Mouse (Mus musculus) heart, adult 2 months (tissue): ENCODE measurements around the gene Snd1. TPM values are rescaled to one million over a fixed set of nuclear protein-coding genes. Genes with fewer than 3 reads are reported as not detected.

Experiments
- DNase-seq, 2 experiments: peaks; one replicate each; pipeline ENCODE4 v3.0.0; 2021
- H3K27ac ChIP-seq: fragments of 200-600 bp; 2 replicates; pipeline ENCODE4 v1.8.1; 2022
- H3K27me3 ChIP-seq: fragments of 200-500 bp; 2 replicates; pipeline ENCODE4 v1.6.1; 2012; ENCODE audit warnings: mild to moderate bottlenecking, low read length, inconsistent platforms, mixed read lengths; ENCODE audit not compliant: control insufficient read depth, insufficient read depth
- H3K36me3 ChIP-seq: fragments of 200-500 bp; 2 replicates; pipeline ENCODE4 v1.6.1; 2012; ENCODE audit warnings: low read length, inconsistent platforms; ENCODE audit not compliant: control insufficient read depth, insufficient read depth
- H3K4me1 ChIP-seq: fragments of 200-500 bp; 2 replicates; pipeline ENCODE4 v1.6.1; 2011; ENCODE audit warnings: low read length; ENCODE audit not compliant: control insufficient read depth, insufficient read depth
- H3K4me3 ChIP-seq: fragments of 200-600 bp; 2 replicates; pipeline ENCODE4 v1.8.1; 2022
- H3K79me2 ChIP-seq: fragments of 200-500 bp; replicated peaks from 2 replicates; pipeline ENCODE4 v1.6.1; 2012; ENCODE audit warnings: mild to moderate bottlenecking, inconsistent platforms, low read length, moderate library complexity, mixed read lengths; ENCODE audit not compliant: control insufficient read depth, insufficient read depth
- H3K9ac ChIP-seq: fragments of 200-500 bp; 2 replicates; pipeline ENCODE4 v1.6.1; 2012; ENCODE audit warnings: low read depth, mild to moderate bottlenecking, control low read depth, inconsistent platforms, low read length, mixed read lengths
- CTCF ChIP-seq: fragments of 200-600 bp; IDR thresholded peaks from 2 replicates; pipeline ENCODE4 v1.8.1; 2022; ENCODE audit warnings: antibody characterized with exemption, mild to moderate bottlenecking, moderate library complexity
- EP300 ChIP-seq: fragments of 200-500 bp; IDR thresholded peaks from 2 replicates; pipeline ENCODE4 v1.6.1; 2011; ENCODE audit warnings: low read depth, low read length, control low read depth; ENCODE audit not compliant: insufficient read depth
- POLR2A ChIP-seq: fragments of 200-500 bp; IDR thresholded peaks from 2 replicates; pipeline ENCODE4 v1.6.1; 2011; ENCODE audit warnings: mild to moderate bottlenecking, low read depth, low read length, control low read depth; ENCODE audit not compliant: insufficient read depth
- WGBS: fragments of 180-500 bp; shearing (Covaris S2); methylation state at CpG from one replicate; pipeline ENCODE4 v1.1.7; 2018; 5-methylcytosine and 5-hydroxymethylcytosine counted together
- intact Hi-C: fragments of 180-260 bp; cut with DNase I; formaldehyde crosslinking; loops from one replicate; pipeline ENCODE4 v1.15.1; 2025
- polyA plus RNA-seq: library from polyadenylated mRNA; depleted of rRNA; stranded (reverse); fragments of >200 nt; gene quantifications from 2 replicates; pipeline ENCODE4 v1.2.3, GENCODE M21; 2012
- total RNA-seq, 2 experiments: library from RNA; stranded (reverse); gene quantifications; 2 replicates each; pipeline ENCODE4 v1.2.3; 2021

Gene Snd1
- total and polyA plus RNA-seq, 3 experiments: 39.9 to 74.1 (median 62.4) TPM

GRCm38 (mm10) chr6:28787133-28787532 is 312.2 kb downstream of the Snd1 start:
- Histone ChIP-seq H3K27ac (no peak overlapping the region), H3K9ac (no peak overlapping the region), H3K4me3 (no peak overlapping the region), H3K79me2 (no peaks in the 10 kb centered on the region), H3K27me3 (no peaks in the 10 kb centered on the region), H3K4me1 (no peaks in the 10 kb centered on the region), H3K36me3 (no peaks in the 10 kb centered on the region)
- DNase-seq: no peak
- 76% methylated on average over 6 of the region's 6 CpGs for WGBS
- intact Hi-C loops: no loop called here
- TF ChIP-seq CTCF (no peak), POLR2A (no peak), EP300 (no peak)

- no peaks in the 10 kb centered on the region for H3K4me1 ChIP-seq
Observed at GRCm38 (mm10) chr6:28789685-28790084, 314.7 kb downstream of the Snd1 start.

GRCm38 (mm10) chr6:28791183-28791582 is 316.2 kb downstream of the Snd1 start:
- Histone ChIP-seq H3K79me2 (no peaks in the 10 kb centered on the region), H3K27ac (no peak overlapping the region), H3K36me3 (no peaks in the 10 kb centered on the region), H3K4me1 (no peaks in the 10 kb centered on the region), H3K4me3 (no peak overlapping the region), H3K9ac (no peak overlapping the region), H3K27me3 (no peaks in the 10 kb centered on the region)
- DNase-seq: no peak
- 38% methylated on average over 3 of the region's 3 CpGs for WGBS
- intact Hi-C loops: no loop called here
- TF ChIP-seq POLR2A (no peak), EP300 (0 out of 2 replicates have a peak, but pooled peaks have one; percentile 36)

More at GRCm38 (mm10) chr6:28789685-28790084, 314.7 kb downstream of the Snd1 start:
- intact Hi-C loops: no loop called here
- 59% methylated on average over 4 of the region's 4 CpGs for WGBS
- Histone ChIP-seq H3K79me2 (no peaks in the 10 kb centered on the region), H3K27ac (no peak overlapping the region), H3K4me3 (no peak overlapping the region), H3K27me3 (no peaks in the 10 kb centered on the region), H3K36me3 (no peaks in the 10 kb centered on the region), H3K9ac (no peak overlapping the region)
- DNase-seq: no peak
- TF ChIP-seq CTCF (no peak), EP300 (no peak)

GRCm38 (mm10) chr6:28791809-28792208 is 316.9 kb downstream of the Snd1 start:
- no peak for DNase-seq
- H3K4me3 ChIP-seq: no peak overlapping the region
- H3K79me2 ChIP-seq: no peaks in the 10 kb centered on the region
- no peaks in the 10 kb centered on the region for H3K4me1 ChIP-seq
- 72% methylated on average over 3 of the region's 3 CpGs for WGBS
- intact Hi-C loops: no loop called here
- TF ChIP-seq EP300: no peak
- no peak for TF ChIP-seq CTCF
- TF ChIP-seq POLR2A: no peak
- no peaks in the 10 kb centered on the region for H3K27me3 ChIP-seq
- no peaks in the 10 kb centered on the region for H3K36me3 ChIP-seq
- H3K27ac ChIP-seq: no peak overlapping the region
- H3K9ac ChIP-seq: no peak overlapping the region

GRCm38 (mm10) chr6:28795380-28795779 is 320.4 kb downstream of the Snd1 start:
- TF ChIP-seq CTCF: no peak
- TF ChIP-seq POLR2A: no peak
- no peak for TF ChIP-seq EP300
- H3K9ac ChIP-seq: no peak overlapping the region
- H3K36me3 ChIP-seq: no peaks in the 10 kb centered on the region
- no peaks in the 10 kb centered on the region for H3K4me1 ChIP-seq
- no peaks in the 10 kb centered on the region for H3K27me3 ChIP-seq
- H3K79me2 ChIP-seq: no peaks in the 10 kb centered on the region
- H3K4me3 ChIP-seq: no peak overlapping the region
- intact Hi-C loops: no loop called here
- no peak for DNase-seq
- no peak overlapping the region for H3K27ac ChIP-seq
- WGBS: 53% methylated on average over 9 of the region's 9 CpGs

GRCm38 (mm10) chr6:28795792-28796515 is 321.0 kb downstream of the Snd1 start:
- Histone ChIP-seq H3K79me2 (no peaks in the 10 kb centered on the region), H3K4me3 (no peak overlapping the region), H3K4me1 (no peaks in the 10 kb centered on the region), H3K27ac (no peak overlapping the region), H3K9ac (no peak overlapping the region), H3K27me3 (no peaks in the 10 kb centered on the region), H3K36me3 (no peaks in the 10 kb centered on the region)
- WGBS: 82% methylated on average over 16 of the region's 16 CpGs
- DNase-seq: no peak
- TF ChIP-seq CTCF (no peak), POLR2A (no peak), EP300 (no peak)
- intact Hi-C loops: no loop called here
